Mouse (Mus musculus): ENCODE data around the gene Specc1l.

- no peak for TF ChIP-seq CTCF (IDR thresholded peaks at IDR 0.05; ENCODE audit: borderline replicate concordance, control insufficient read depth, extremely low read depth, insufficient read depth, low read length, poor library complexity)
- no peak for TF ChIP-seq POLR2A (IDR thresholded peaks at IDR 0.05; ENCODE audit: control insufficient read depth, extremely low read depth, insufficient read depth, low read length, poor library complexity)
Measured at GRCm38 (mm10) chr10:75252301-75253022, 40.6 kb downstream of the Specc1l start.
